Mouse (Mus musculus): ENCODE data around the gene Vps8. TPM values are rescaled to one million over a fixed set of nuclear protein-coding genes. Genes with fewer than 3 reads are reported as not detected.

The Vps8 gene
- total RNA-seq, 2 experiments from 2014 or later, result 13.1 to 20.9 TPM

DNA sequence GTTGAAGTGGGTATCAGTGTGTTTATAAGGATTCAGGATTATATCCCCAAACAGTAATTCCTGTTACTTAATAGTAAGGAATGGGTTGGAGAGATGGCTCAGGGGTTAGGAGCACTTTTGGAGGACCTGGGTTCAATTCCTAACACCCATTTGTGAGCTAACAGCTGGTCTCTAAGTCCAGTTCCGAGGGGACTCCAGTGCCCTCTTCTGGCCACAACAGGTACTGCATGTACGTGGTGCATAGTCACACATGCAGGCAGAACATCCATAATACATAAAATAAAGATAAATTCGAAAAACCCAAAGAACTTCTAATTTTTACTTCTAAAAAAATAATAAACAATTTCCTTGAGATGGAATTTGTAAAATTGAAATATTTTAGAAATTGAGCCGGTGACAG, 47.5 kb downstream of the Vps8 start:
- ATAC-seq (ENCODE audit: poor library complexity, severe bottlenecking), result no peak

DNA sequence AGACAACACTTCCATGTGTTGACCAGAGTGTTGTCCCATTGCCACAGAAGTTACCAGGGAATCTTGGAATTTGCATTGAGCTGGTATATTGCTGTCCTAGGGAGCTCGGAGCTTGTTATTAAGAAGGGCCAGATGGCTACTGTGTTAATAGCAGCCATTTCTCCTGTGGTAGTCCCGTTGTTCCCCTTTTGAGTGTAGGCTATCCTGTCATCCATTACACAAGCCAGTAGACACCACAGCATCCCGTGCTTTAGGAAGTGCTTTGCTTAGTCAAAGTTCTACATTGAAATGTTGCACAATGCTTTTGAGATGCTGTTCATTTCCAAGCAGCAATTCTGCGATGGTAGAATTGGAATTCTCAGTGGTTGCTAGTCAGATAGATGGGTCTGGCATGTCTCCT, 54.2 kb downstream of the Vps8 start:
- ATAC-seq (ENCODE audit: poor library complexity, severe bottlenecking), result no peak

DNA sequence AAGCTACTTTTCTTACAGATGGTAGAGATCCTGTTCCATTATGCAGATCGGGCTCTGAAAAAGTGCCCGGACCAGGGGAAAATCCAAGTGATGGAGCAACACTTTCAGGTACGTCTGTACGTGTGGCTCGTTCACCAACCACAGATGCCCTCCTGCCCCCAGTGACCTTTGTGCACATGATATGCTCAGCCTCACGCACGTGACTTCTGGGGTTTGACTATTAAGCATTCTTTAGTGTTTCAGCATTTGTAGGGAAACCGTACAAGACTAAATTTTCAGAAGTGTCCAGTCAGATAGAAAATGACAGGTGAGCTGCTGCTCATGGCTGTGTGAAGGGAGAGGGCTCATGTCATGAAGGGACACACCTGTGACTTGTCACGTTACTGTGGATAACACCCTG, 55.5 kb downstream of the Vps8 start:
- ATAC-seq (ENCODE audit: poor library complexity, severe bottlenecking), result no peak

DNA sequence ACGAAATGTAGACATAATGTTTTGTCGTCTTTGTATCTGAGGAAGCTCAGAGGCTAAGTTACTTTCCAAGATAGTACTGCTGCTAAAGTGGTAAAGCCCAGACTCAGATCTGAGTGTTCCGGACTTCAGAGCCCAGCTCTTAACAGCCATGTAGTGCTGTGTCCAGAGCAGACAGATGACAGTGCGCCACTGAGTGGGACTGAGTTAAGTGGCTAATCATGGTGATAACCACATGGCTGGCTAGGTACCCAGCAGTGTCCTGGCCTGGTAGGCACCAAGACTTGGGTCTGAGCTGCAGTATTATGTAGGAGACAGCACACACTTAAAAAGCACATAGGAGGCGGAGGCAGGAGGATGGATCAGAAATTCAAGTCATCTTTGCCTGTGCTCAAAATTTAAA, 60.9 kb downstream of the Vps8 start:
- ATAC-seq (ENCODE audit: poor library complexity, severe bottlenecking), result no peak

DNA sequence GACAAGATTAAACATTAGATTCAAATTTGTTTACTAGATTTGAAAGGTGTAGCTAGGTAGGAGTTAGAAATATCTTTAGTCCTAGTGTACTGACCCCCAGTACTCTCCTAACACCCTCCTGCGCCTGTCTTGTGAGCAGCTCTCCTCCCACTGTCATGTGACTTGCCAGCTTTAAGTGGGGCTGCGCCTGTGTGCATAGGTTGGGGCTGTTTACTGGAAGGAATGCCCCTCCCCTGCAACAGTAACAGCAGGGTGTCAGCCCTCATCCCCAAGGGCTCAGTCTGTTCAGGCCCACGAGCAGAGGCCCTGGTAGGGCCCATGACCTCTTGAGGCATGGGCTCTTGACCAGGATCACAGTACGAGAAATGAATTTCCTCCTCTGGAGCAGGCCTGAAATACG, 62.8 kb downstream of the Vps8 start:
- no peak for ATAC-seq (ENCODE audit: poor library complexity, severe bottlenecking)

DNA sequence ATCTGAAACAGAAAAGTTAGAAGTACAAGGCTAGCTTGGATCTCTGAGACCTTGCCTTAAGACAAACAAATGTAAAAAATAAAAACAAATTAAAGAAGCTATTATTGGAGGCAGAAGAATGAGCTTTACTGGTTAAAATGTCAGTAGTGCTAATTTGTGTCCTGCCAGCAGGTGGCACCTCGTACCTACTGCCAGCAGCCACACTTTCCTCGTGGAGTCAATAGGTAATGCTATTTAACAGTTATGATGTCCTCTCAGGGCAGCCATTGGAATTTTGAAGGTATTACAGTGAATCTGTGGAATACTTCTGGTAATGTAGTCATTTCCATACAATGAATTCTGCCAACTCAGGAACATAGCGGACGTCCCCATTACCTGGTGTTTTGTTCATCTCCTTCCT, 65.5 kb downstream of the Vps8 start:
- ATAC-seq (ENCODE audit: poor library complexity, severe bottlenecking), result peak; percentile 60

DNA sequence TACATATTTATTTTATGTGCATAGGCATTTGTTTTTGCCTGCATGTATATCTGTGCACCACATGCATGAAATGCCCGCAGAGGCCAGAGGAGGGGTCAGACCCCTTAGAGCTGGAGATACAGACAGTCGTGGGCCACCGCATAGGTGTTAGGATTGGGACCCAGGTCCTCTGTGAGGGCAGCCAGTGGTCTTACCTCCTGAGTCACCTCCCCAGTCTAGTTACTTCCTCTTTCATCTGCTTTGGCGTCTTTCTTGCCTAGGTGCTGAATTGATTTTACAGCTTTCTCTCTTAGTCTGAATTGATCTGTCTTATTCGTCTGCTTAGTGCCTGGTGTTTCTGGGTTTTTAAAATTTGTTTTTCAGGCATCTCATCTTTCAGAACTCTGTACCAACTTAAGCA, 69.4 kb downstream of the Vps8 start:
- no peak for ATAC-seq (ENCODE audit: poor library complexity, severe bottlenecking)

DNA sequence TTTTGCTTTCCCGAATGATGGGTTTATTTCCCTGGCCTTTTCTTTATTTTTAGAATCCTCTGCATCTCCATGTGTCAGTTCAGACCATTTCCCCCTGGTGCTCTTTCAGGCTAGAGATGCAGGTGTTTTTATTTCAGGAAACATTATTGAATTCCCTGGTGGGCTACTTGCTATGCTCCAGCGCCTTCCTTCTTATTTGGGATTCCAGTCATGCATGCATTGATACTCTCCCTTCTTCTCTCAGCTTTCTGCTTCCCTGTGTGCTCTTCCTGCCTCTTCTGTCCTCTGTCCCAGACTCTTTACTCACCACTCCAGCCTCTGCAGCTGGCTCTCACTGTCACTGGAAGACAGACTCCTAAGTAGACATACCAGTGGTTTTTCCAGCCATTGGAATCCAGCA, 70.0 kb downstream of the Vps8 start:
- no peak for ATAC-seq (ENCODE audit: poor library complexity, severe bottlenecking)

DNA sequence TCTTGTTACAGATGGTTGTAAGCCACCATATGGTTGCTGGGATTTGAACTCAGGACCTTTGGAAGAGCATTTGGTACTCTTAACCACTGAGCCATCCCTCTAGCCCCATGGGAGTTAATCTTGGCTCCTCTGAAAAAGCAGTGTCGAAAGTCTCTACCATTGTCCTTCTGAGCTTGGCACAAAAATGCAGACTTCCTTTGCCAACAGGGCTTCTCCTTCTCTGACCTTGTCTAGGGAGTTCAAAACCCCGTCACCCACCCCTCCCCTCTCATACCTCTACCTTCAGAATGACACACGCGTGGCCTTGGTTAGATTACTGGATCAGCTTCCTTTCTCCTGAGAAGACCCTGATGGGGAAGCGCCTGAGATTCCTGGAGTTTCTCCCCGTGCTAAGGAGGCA, 71.8 kb downstream of the Vps8 start:
- no peak for ATAC-seq (ENCODE audit: poor library complexity, severe bottlenecking)

DNA sequence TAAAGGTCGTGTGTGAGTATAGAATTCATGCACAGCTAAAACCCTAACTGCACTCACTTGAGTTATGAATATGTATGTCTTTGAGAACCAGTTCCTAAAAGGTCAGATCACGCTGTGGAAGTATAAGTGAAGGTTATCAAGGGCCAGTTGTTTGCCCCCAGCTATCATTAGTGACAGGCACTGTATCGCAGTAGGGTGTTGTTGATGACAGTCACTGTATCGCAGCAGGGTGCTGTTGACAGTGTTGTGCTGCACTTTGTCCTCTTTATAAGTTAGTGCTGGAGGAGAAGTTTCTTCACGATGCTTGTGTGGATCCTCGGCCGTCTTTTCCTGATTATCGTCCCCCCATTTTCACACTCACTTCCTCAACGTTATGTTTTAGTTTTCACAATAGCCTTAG, 73.9 kb downstream of the Vps8 start:
- ATAC-seq (ENCODE audit: poor library complexity, severe bottlenecking), result no peak

DNA sequence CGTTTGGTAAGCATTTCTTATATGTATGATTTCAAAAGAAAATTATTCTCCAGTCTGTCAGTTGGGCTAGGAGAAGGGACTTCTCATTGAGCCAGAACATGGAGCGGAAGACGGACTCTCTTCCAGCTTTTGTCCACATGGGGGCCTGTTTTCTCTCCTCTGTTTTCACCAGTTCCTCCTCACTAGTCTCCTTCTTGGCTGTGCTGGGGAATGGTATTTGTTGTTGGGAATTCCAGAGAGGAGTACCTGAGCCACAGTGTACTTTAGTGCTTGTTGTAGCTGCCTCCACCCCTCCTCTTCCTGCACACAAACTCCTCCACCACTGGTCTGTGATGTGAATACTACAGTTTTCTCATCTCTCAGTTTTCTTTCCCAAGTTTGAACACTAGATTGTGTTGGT, 74.7 kb downstream of the Vps8 start:
- ATAC-seq (ENCODE audit: poor library complexity, severe bottlenecking), result no peak

DNA sequence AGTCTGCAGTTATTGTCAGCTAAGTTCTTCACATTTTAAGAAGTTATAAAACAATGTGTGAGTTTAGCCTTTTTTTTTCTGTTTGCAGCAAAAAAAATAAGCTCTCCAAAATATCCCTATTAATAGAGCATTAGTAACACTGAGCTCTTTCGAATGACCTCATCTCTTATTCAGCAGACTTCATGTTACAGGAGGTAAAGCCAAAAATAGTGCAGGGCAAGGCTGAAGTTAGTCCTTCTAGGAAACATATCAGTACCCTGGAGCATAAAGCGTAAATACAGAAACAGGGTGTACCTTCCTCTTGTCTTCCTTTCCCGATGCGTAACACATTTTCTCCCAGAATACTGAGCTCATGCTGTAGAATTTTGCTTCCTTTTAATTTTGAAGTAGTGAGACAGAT, 76.1 kb downstream of the Vps8 start:
- ATAC-seq (ENCODE audit: poor library complexity, severe bottlenecking), result no peak

DNA sequence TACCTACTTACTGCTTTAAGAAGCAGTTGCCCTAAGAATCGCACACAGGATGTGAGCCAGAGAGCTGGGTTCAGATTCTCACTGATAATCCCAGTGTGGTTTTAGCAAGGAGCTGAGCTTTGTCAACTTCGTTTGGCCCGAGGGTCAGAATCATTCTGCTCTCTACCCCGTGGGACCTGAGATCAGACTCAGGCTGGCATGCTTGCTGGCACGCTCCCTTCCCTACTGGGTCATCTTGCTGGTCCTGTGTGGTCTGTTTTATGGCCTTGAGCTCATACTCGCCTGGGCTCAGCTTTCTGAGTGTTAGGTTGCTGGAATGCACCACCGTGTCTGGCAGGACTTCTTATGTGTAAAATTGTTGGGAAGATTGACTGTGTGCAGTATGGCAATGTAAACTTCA, 76.7 kb downstream of the Vps8 start:
- ATAC-seq (ENCODE audit: poor library complexity, severe bottlenecking), result no peak

DNA sequence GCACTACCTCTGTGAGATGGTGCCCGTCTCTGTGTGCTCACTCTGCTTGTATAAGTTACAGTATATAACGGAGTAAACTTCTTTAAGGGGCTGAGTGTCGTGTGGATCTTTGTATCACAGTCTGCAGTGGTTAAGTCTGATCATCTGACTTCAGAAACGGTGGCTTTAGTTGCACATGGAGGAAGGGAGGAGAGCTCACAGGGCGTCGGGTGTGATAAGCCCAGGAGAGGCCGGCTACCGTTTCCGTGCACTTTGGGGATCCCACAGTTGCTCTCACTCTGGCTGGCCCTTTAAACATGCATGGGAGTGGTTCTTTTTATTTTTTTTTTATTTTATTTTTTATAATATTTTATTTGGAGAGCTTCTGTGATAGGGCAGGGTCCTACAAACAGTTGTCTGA, 95.9 kb downstream of the Vps8 start:
- ATAC-seq (ENCODE audit: poor library complexity, severe bottlenecking), result no peak

DNA sequence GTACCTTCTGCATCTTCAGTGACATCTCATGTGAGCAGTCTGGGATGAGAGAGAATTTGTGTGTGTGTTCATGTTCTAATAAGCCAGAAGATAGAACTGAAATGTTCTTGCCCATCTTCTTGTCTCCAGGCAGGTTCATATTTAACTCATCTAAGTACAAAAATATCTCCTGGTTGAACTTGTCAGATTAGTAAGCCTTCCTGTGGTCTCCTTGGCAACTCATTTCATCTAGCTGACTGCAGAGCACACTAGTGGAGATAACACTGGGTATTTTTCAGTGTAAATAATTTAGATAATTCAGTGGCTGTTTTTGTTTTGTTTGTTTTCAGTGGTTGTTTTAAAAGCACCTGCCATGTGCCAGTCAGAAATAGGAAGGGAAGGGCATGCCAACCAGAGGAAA, 96.9 kb downstream of the Vps8 start:
- no peak for ATAC-seq (ENCODE audit: poor library complexity, severe bottlenecking)

DNA sequence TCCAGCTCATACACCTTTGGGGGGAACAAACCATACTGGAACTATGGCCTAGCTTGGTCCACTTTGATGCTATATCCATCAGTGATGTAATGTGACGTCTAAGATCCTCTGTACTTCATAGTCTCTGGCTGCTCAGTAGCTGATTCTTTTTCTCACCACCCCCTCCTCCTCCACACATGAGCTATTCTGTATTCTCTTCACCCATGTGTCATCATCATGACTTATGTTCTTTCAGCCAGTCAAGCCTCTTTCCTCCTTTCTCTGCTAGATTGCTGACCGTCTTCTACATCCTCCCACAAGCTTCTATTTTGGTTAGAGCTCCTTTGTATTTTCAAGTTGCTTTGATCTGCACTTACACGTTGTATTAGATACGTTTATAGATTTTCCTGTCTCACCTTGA, 100.8 kb downstream of the Vps8 start:
- ATAC-seq (ENCODE audit: poor library complexity, severe bottlenecking), result no peak

DNA sequence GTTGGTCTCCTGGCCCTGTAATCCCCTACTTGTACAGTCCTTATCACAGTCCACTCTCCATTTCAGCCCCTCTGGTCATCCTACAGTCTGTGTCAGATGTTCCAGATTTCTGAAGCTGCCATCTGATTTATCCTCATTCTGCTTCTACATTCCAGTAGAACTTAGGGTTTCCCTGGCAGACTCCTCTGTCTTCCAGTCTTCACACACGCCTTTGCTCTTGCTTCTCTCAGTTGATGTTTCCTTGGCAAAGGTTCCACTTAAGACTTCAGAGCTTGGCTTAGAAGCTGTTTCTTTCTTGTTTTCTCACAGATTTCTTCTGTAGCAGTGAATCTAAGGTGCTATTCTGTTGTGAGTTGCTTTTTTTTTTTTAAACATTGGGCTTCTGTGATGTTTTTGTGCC, 102.5 kb downstream of the Vps8 start:
- no peak for ATAC-seq (ENCODE audit: poor library complexity, severe bottlenecking)

DNA sequence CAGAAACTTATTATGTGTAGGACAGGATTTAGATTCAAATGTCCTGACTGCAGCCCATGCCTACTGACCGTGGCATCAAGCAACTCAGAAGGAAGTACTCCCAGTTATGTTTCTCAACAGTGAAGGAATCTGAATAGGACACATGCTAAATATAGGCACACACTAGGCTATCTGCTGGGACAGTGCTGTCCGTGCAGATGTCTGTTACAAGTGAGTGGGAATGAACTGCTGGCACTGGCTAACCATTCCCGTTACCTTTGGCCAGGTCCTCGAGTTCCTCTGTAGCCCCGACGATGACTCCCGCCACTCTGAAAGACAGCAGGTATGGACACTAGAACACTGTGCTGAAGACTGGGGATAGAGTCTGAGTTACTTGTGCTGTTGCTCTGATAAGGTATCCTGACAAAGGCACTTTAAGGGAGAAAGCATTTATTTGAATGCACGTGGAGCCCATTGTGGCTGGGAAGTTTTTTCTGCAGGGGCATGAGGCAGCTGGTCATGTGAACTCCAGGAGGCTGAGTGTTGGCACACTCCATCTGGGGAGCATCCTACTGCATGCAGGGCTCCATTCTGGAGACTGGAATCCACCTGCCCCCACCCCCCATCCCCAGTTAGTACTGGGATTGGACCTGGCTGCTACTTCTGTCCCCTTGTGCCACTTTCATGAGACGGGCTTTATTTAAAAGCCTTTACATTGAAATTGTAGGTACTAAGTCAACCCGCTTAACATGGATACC, 104.5 kb downstream of the Vps8 start:
- ATAC-seq (ENCODE audit: poor library complexity, severe bottlenecking), result no peak

DNA sequence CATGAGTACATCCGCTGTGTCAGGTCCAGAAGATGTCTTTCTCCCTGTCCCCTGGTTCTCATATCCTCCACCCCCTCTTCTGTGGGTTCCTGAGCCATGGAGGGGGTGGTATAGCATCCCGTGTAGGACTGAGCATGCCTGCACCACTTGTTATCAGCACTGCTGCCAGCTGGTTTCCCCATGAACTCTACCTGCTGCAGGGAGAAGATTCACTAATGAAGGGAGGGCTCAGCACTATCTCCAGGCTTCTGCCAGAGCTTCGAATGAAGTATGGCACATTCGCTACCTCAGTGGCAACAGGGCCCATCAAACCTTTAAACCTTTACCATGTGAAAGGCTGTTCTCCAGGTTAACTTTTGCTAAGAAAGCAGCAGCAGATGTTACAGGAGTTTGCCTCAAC, 110.6 kb downstream of the Vps8 start:
- no peak for ATAC-seq (ENCODE audit: poor library complexity, severe bottlenecking)

DNA sequence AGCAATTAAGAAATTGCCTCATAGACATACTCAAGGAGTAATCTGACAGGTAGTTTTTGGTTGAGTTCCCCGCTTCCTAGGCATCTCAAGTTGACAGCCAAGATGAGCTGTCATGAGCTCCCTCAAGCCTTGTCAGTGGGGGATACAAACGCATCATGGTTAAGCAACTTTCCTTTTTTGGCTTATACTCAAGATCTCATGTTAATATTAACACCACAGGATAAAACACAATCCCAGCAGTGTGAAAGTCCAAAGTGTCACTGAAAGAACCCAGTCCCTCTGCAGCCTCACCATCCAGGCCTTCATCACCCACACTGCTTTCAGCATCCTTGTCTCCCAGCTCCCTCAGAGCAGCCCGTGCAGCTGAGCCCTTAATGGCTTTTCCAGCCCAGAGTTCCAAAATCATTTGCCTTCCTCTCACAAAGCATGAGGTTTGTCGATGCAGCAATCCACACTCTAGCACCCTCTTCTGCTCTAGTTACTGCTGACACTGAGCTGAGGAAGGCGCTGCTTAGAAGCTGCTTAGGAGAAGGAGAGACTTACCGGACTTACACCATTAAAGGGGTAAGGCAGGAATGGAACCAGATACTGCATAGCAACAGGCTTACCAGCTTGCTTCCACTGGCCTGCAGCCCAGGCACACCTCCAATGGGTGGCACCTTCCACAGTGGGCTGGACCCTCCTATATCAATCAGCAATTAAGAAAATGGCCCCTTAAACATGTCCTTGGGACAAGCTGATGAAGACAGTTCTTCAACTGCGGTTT, 113.5 kb downstream of the Vps8 start:
- ATAC-seq (ENCODE audit: poor library complexity, severe bottlenecking), result no peak

DNA sequence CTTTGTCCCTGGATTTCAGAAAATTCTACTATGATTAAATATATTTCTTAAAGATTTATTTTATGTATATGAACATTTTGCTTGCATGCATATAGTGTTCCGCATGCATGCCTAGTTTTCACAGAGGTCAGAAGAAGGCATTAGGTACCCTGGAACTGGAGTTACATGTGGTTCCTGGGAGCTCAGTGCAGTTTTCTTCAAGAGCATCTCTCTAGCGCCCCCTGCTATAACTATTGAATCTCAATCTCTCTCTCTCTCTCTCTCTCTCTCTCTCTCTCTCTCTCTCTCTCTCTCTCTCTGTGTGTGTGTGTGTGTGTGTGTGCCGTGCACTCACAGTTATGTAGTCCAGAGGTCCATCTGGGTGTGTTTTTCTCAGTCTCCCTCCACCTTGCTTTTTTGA, 114.4 kb downstream of the Vps8 start:
- ATAC-seq (ENCODE audit: poor library complexity, severe bottlenecking), result no peak

DNA sequence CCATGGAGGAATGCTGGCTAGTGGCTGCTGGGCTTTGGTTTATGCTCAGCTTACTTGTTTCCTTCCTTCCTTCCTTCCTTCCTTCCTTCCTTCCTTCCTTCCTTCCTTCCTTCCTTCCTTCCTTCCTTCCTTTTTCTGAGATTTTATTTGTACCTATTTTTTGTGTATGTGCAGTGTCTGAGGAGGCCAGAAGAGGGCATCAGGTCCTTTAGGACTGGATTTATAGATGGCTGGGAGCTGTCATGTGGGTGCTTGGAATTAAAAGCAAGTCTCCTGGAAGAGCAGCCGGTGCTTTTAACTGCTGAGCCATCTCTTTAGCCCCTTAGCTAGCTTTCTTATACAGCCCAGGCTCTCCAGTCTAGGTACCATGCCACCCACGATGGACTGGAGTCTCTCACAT, 116.0 kb downstream of the Vps8 start:
- no peak for ATAC-seq (ENCODE audit: poor library complexity, severe bottlenecking)

DNA sequence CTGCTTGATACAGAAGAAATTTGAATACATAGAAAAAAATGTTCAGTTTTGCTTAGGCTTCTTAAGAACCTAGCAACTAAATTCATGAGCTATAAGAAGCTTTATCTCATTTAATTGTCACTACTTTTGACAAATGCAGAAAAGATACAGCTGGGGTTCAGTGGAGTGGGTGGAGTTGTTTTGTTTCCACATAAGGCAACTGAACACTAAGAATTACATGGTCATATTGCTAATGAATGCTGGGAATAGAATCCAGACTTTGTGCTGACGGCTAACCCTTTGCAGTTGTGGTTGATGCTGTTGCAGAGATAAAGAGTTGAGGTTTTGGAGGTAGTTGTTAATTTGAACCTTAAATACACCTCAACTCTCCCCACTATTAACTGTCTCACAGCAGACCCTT, 119.6 kb downstream of the Vps8 start:
- ATAC-seq (ENCODE audit: poor library complexity, severe bottlenecking), result no peak
